Mouse (Mus musculus) central nervous system, embryonic 18 days (tissue): ENCODE data around the gene Rorb. TPM values are rescaled to one million over a fixed set of nuclear protein-coding genes. Genes with fewer than 3 reads are reported as not detected.

Source experiments
- polyA plus RNA-seq: library from polyadenylated mRNA; depleted of rRNA; stranded (reverse); fragments of >200 nt; gene quantifications from 2 replicates; pipeline ENCODE4 v1.2.3, GENCODE M21; 2012; rRNA removed

Gene Rorb
- 4.6 and 4.9 TPM in 2 replicates for polyA plus RNA-seq

GRCm38 (mm10) chr19:19110793-19111427 lies at the start of gene Rorb:
Gene Rorb (minus strand): TSS chr19:19111196.

